Mouse (Mus musculus) monocyte, adult 2 months (primary cell): ENCODE data around the gene Zfp213.
"Not testable (repeated sequence)": the region's sequence is repeated elsewhere in the genome, so short reads cannot be mapped to it uniquely, and the experiment has no call there.

Source experiments
- DNase-seq, 2 experiments: peaks; one replicate each; pipeline ENCODE4 v3.0.0; 2022; ENCODE audit warnings: low spot score in 2 of 2, low read depth in 1 of 2

Gene Zfp213

GRCm38 (mm10) chr17:23563595-23564367 is at the start of gene Zfp213:
Zfp213 (minus strand) TSS chr17:23564238.
- DNase-seq, result peak; percentile 80 to 87

GRCm38 (mm10) chr17:23610361-23610800 is 46.3 kb upstream of the Zfp213 start:
- peak in 1 of 2 experiments; percentile 49 for DNase-seq

- no peak for DNase-seq
Measured at GRCm38 (mm10) chr17:23609612-23610011, 45.6 kb upstream of the Zfp213 start.

- DNase-seq, result no peak
Measured at GRCm38 (mm10) chr17:23605220-23605619, 41.2 kb upstream of the Zfp213 start.

GRCm38 (mm10) chr17:23604394-23604793 is 40.4 kb upstream of the Zfp213 start:
- no peak for DNase-seq

GRCm38 (mm10) chr17:23603542-23603941 is 39.5 kb upstream of the Zfp213 start:
- DNase-seq, result no peak

GRCm38 (mm10) chr17:23603077-23603476 is 39.0 kb upstream of the Zfp213 start:
- DNase-seq, result no peak

GRCm38 (mm10) chr17:23601836-23602585 is 38.0 kb upstream of the Zfp213 start:
- DNase-seq, result no peak

- no peak for DNase-seq
Measured at GRCm38 (mm10) chr17:23600641-23601622, 36.9 kb upstream of the Zfp213 start, which contains the start of gene Zscan10. Zscan10 (plus strand) TSS chr17:23600856.

- DNase-seq, result no peak
Measured at GRCm38 (mm10) chr17:23599605-23600063, 35.6 kb upstream of the Zfp213 start.

- peak; percentile 23 to 35 for DNase-seq
Measured at GRCm38 (mm10) chr17:23598582-23599552, 34.8 kb upstream of the Zfp213 start, which contains the start of gene Zfp13. Zfp13 (minus strand) TSS chr17:23599487.

GRCm38 (mm10) chr17:23595139-23595538 is 31.1 kb upstream of the Zfp213 start:
- not testable (repeated sequence) for DNase-seq

- DNase-seq, result no peak
Measured at GRCm38 (mm10) chr17:23592926-23593300, 28.9 kb upstream of the Zfp213 start.

GRCm38 (mm10) chr17:23592208-23592925 is 28.3 kb upstream of the Zfp213 start:
- DNase-seq, result peak; percentile 29 to 39

GRCm38 (mm10) chr17:23587253-23587652 is 23.2 kb upstream of the Zfp213 start:
- no peak for DNase-seq

- no peak for DNase-seq
Measured at GRCm38 (mm10) chr17:23585721-23586491, 21.9 kb upstream of the Zfp213 start.

GRCm38 (mm10) chr17:23584786-23585185 is 20.7 kb upstream of the Zfp213 start:
- no peak for DNase-seq

GRCm38 (mm10) chr17:23575951-23576552 is 12.0 kb upstream of the Zfp213 start:
- no peak for DNase-seq
